Mouse (Mus musculus) heart, embryonic 13.5 days (tissue): Measurements from ENCODE around the gene Cdkl5. TPM values are rescaled to one million over a fixed set of nuclear protein-coding genes. Genes with fewer than 3 reads are reported as not detected.
A peak's percentile ranks its signal among the peaks of the same experiment; 100 is the strongest.

ENCODE experiments used
- ATAC-seq: fragments of 200-750 bp; cut with Nextera tagmentation; 2 replicates; pipeline ENCODE4 v1.8.0; 2017; ENCODE audit warnings: moderate TSS enrichment; ENCODE audit not compliant: insufficient number of reproducible peaks, low FRiP score, low TSS enrichment; ENCODE audit errors: extremely low read depth
- H3K27ac ChIP-seq: fragments of 300-500 bp; sonication (generic); replicated peaks from 2 replicates; pipeline ENCODE4 v1.5.1; 2015; ENCODE audit warnings: moderate library complexity, mild to moderate bottlenecking, inconsistent platforms
- H3K27me3 ChIP-seq: fragments of 300-500 bp; sonication (generic); replicated peaks from 2 replicates; pipeline ENCODE4 v1.6.1; 2015; ENCODE audit warnings: mild to moderate bottlenecking, inconsistent platforms
- H3K36me3 ChIP-seq: fragments of 300-500 bp; sonication (generic); 2 replicates; pipeline ENCODE4 v1.6.1; 2015; ENCODE audit warnings: mild to moderate bottlenecking, inconsistent platforms
- H3K4me1 ChIP-seq: fragments of 300-500 bp; sonication (generic); 2 replicates; pipeline ENCODE4 v1.6.1; 2015; ENCODE audit warnings: inconsistent platforms
- H3K4me2 ChIP-seq: fragments of 300-500 bp; sonication (generic); 2 replicates; pipeline ENCODE4 v1.6.1; 2015; ENCODE audit warnings: inconsistent platforms, mild to moderate bottlenecking, moderate library complexity
- H3K4me3 ChIP-seq: fragments of 300-500 bp; sonication (generic); 2 replicates; pipeline ENCODE4 v1.5.1; 2015; ENCODE audit warnings: moderate library complexity, mild to moderate bottlenecking, inconsistent platforms
- H3K9ac ChIP-seq: fragments of 300-500 bp; sonication (generic); 2 replicates; pipeline ENCODE4 v1.6.1; 2015; ENCODE audit warnings: inconsistent platforms, mild to moderate bottlenecking, moderate library complexity
- H3K9me3 ChIP-seq: fragments of 300-500 bp; sonication (generic); 2 replicates; pipeline ENCODE4 v1.6.1; 2016; ENCODE audit warnings: inconsistent platforms
- WGBS: fragments of 180-500 bp; shearing (Covaris S2); methylation state at CpG from one replicate; pipeline ENCODE4 v1.1.7; 2015; ENCODE audit warnings: mixed read lengths; 5-methylcytosine and 5-hydroxymethylcytosine counted together
- polyA plus RNA-seq: library from polyadenylated mRNA; unstranded; fragments of >200 nt; fragmentation: Nextera tagmentation; extraction: Ambion mirVana; gene quantifications from 2 replicates; pipeline ENCODE4 v1.2.1, GENCODE M21; 2015

The Cdkl5 gene
- polyA plus RNA-seq, 1 experiment from 2014 or later, result 1.6 TPM

DNA sequence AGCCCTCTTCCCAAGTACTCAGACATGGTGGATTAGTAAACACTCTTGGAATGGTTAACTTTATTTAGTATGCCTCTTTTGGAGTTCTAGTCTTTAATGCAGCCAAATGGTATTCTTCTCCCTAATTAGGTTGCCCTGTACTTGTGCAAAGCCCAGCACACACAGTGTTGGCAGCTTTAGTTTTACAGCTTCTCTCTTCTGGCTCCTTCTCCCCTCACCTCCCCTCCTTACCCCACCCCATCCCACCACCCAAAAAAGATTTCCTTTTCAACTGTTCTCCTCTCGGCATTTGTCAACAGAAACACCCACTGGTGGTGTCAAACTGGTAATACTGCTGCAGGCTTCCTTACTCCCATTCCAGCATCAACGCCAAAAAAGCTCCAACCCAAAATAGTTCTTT lies 1.8 kb downstream of the Cdkl5 start:
- no peaks in the 10 kb centered on the region for H3K9me3 ChIP-seq
- H3K9ac ChIP-seq, result peak overlapping the region; percentile 33; the same call in 1 of the 2 replicates
- no peak overlapping the region; the same call in 1 of the 2 replicates for H3K4me3 ChIP-seq
- WGBS, result 36% methylated on average over 2 of the region's 2 CpGs
- H3K4me2 ChIP-seq, result peak overlapping the region; percentile 68
- no peak overlapping the region for H3K27ac ChIP-seq
- no peaks in the 10 kb centered on the region for H3K36me3 ChIP-seq
- H3K27me3 ChIP-seq, result peaks cover 6% of the 10 kb centered on the region; the same call in 1 of the 2 replicates
- no peak for ATAC-seq
- 0 out of 2 replicates have a peak, but pooled peaks cover 4% of the 10 kb centered on the region for H3K4me1 ChIP-seq

DNA sequence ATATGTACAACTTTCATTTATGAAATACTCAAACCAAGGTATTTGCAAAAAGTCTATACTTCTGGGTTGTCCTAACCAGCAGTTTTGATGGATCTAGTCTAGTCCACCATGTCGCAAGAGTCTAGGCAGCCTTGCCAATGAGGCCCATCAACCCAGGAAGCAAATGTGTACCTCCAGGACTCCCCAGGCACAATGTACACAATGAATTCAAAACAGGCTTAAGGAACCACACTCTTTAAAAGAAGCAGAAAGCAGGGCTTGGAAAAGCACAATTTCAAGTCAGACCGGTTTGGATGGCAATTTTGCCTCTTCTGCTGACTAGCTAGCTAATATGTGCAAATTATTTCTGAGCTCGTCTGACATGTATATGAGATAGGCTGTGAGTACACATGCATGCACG lies 4.2 kb downstream of the Cdkl5 start:
- Histone ChIP-seq H3K9me3 (no peaks in the 10 kb centered on the region), H3K27me3 (no peaks in the 10 kb centered on the region), H3K27ac (no peak overlapping the region), H3K36me3 (no peaks in the 10 kb centered on the region), H3K9ac (no peak overlapping the region), H3K4me1 (0 out of 2 replicates have a peak, but pooled peaks cover 4% of the 10 kb centered on the region), H3K4me3 (no peak overlapping the region), H3K4me2 (no peak overlapping the region)
- WGBS, result 73% methylated on average over 4 of the region's 4 CpGs
- ATAC-seq, result no peak

- Histone ChIP-seq H3K36me3 (no peaks in the 10 kb centered on the region), H3K27me3 (no peaks in the 10 kb centered on the region), H3K9me3 (no peaks in the 10 kb centered on the region), H3K4me1 (no peaks in the 10 kb centered on the region), H3K27ac (no peak overlapping the region), H3K4me3 (no peak overlapping the region), H3K9ac (no peak overlapping the region), H3K4me2 (no peak overlapping the region)
- no peak for ATAC-seq
- WGBS, result 54% methylated on average over 1 of the region's 1 CpGs
These were observed 16.6 kb downstream of the Cdkl5 start for GRCm38 (mm10) chrX:160977919-160978318.

- no peak overlapping the region for H3K27ac ChIP-seq
- WGBS, result 85% methylated on average over 6 of the region's 6 CpGs
- no peak for ATAC-seq
These were observed 22.4 kb downstream of the Cdkl5 start for GRCm38 (mm10) chrX:160971991-160972545.

DNA sequence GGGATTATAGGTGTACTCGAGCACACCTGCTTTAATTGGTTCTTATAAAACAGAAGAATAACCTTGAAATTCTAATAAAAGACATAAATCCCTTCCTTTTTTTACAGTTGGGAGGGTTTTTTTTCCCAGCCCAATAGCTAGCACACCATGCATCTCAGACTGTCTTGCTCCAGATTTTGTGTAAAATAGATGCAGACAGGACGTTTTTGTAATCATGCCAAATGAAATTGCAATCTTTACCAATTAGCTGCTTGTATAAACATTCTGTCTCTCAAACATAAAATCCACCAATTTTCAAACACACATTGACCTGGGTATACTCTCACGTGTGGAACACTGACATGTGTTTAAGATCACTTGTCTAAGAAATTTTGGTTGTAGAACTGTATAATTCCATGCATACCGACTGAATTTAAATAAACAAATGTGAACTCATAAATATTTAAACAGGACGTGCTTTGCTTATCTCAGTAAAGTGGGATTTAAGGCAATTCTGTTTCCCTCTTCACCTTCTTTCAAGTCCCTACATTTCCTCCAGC lies 35.8 kb downstream of the Cdkl5 start:
- no peak overlapping the region for H3K9ac ChIP-seq
- H3K36me3 ChIP-seq, result no peaks in the 10 kb centered on the region
- no peak overlapping the region for H3K4me2 ChIP-seq
- WGBS, result 59% methylated on average over 5 of the region's 5 CpGs
- no peaks in the 10 kb centered on the region for H3K9me3 ChIP-seq
- H3K27me3 ChIP-seq, result no peaks in the 10 kb centered on the region
- H3K4me3 ChIP-seq, result no peak overlapping the region
- no peak overlapping the region for H3K27ac ChIP-seq
- H3K4me1 ChIP-seq, result no peaks in the 10 kb centered on the region
- no peak for ATAC-seq

More at GRCm38 (mm10) chrX:160971991-160972545, 22.4 kb downstream of the Cdkl5 start:
- H3K36me3 ChIP-seq, result no peaks in the 10 kb centered on the region
- no peaks in the 10 kb centered on the region for H3K4me1 ChIP-seq
- H3K9me3 ChIP-seq, result no peaks in the 10 kb centered on the region
- H3K4me2 ChIP-seq, result no peak overlapping the region
- no peak overlapping the region for H3K9ac ChIP-seq
- no peaks in the 10 kb centered on the region for H3K27me3 ChIP-seq
- no peak overlapping the region for H3K4me3 ChIP-seq

DNA sequence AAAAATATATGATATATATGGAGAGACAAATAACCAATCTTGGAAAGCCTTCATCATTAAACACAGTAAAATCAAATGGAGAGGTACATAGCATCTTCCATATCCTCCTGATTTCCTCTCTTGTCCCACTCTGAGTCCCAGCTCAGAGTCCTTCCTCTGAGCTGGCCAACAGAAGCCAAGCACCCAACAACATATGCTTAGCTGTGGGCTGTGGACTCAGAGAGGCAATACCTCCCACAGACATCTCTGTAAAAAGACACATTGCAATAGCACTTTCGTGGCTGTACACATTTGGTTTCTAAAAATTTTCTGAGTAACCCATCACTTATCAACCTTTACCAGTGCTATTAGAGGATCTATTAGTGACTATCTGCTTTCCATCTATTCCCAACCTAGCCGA lies 44.9 kb downstream of the Cdkl5 start:
- Histone ChIP-seq H3K27me3 (no peaks in the 10 kb centered on the region), H3K4me2 (no peak overlapping the region), H3K4me1 (no peaks in the 10 kb centered on the region), H3K36me3 (no peaks in the 10 kb centered on the region), H3K4me3 (no peak overlapping the region), H3K27ac (no peak overlapping the region), H3K9me3 (no peaks in the 10 kb centered on the region), H3K9ac (no peak overlapping the region)
- 75% methylated on average over 2 of the region's 2 CpGs for WGBS
- ATAC-seq, result no peak

DNA sequence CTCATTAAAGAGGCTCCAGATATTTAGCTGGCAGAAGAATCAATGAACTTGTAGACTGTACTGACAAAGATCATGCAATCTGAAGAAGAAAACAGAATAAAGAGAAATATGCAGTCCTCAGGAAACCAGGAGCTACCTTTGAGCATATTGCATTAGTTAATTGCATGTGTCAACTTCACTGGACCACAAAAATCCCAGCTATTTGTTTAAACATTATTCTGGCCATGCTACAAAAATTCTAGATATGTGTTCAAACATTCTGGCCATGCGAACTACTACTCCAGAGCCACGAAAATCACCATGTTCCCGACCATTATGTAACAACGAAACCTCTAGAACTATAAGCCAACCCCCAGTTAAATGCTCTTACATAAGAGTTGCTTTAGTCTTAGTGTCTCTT lies 49.8 kb downstream of the Cdkl5 start:
- ATAC-seq, result no peak
- no peak overlapping the region for H3K4me3 ChIP-seq
- H3K27ac ChIP-seq, result no peak overlapping the region
- no peaks in the 10 kb centered on the region for H3K4me1 ChIP-seq
- H3K27me3 ChIP-seq, result no peaks in the 10 kb centered on the region
- H3K9ac ChIP-seq, result no peak overlapping the region
- H3K9me3 ChIP-seq, result no peaks in the 10 kb centered on the region
- 71% methylated on average over 4 of the region's 4 CpGs for WGBS
- H3K36me3 ChIP-seq, result no peaks in the 10 kb centered on the region
- no peak overlapping the region for H3K4me2 ChIP-seq

DNA sequence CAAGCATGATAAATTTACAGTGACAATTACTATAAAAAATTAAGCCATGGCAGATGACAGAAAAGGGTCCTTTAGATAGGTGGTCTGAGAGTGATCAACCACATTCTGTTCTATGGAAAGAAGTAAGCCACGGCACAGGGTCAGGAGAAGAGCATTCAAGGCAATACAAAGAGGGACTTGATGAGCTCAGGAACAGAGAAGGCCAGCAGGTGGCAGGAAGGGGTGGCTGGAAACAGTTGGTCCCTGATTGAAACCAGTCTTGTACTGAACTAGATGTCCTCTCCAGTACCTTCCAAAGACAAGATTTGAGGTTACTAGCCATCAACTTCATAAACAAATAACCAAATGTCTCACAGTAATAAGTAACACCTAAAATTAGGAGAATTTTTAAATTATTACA lies 59.0 kb downstream of the Cdkl5 start:
- 0 out of 2 replicates have a peak, but pooled peaks cover 2% of the 10 kb centered on the region for H3K36me3 ChIP-seq
- no peak overlapping the region for H3K27ac ChIP-seq
- 46% methylated on average over 1 of the region's 1 CpGs for WGBS
- no peak overlapping the region for H3K9ac ChIP-seq
- no peak overlapping the region for H3K4me3 ChIP-seq
- H3K4me1 ChIP-seq, result no peaks in the 10 kb centered on the region
- no peak for ATAC-seq
- no peak overlapping the region for H3K4me2 ChIP-seq
- H3K9me3 ChIP-seq, result no peaks in the 10 kb centered on the region
- no peaks in the 10 kb centered on the region; the same call in 1 of the 2 replicates for H3K27me3 ChIP-seq

DNA sequence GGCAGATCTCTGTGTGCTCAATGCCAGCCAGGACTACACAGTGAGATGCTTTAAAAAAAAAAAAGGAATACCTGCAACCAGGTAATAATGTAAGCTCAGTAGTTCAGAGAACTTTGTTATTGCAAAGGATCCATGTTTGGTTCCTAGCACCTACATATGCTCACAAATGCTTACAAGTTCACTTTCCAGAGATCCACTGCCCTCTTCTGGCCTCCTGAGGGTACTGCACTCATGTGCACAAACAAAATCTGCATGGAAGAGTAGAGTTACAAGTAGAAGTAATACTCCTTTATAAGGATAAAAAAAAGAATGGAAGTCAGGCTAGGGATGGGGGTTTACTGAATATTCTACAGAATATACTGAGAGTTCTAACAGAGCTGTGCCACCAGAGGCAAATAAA lies 63.8 kb downstream of the Cdkl5 start:
- H3K9ac ChIP-seq, result no peak overlapping the region
- no peaks in the 10 kb centered on the region for H3K9me3 ChIP-seq
- H3K4me3 ChIP-seq, result no peak overlapping the region
- ATAC-seq, result no peak
- H3K36me3 ChIP-seq, result peaks cover 8% of the 10 kb centered on the region; the same call in 1 of the 2 replicates
- no peaks in the 10 kb centered on the region; the same call in 1 of the 2 replicates for H3K27me3 ChIP-seq
- H3K27ac ChIP-seq, result no peak overlapping the region
- H3K4me2 ChIP-seq, result no peak overlapping the region
- no peaks in the 10 kb centered on the region for H3K4me1 ChIP-seq

DNA sequence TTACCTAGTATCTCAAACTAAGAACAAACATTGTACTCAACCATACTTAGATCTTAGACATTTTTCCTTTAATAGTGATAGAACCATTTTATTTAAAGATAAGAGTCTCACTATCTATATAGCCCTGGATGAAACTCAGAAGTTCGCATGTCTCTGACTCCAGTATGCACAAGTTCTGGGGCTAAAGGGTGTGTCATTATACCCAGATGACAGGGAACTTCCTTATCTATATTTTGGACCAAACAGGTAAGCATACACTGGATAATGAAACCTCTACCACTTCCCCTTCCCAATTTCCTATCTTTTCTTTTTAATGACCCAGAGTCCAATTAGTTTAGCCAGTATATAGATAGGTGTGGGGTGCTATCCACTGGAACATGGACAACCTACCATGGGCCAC lies 65.6 kb downstream of the Cdkl5 start:
- Histone ChIP-seq H3K27ac (no peak overlapping the region), H3K9me3 (no peaks in the 10 kb centered on the region), H3K4me1 (no peaks in the 10 kb centered on the region), H3K36me3 (peaks cover 8% of the 10 kb centered on the region; the same call in 1 of the 2 replicates), H3K4me3 (no peak overlapping the region), H3K27me3 (no peaks in the 10 kb centered on the region), H3K9ac (no peak overlapping the region), H3K4me2 (no peak overlapping the region)
- 69% methylated on average over 1 of the region's 1 CpGs for WGBS
- ATAC-seq, result no peak

- Histone ChIP-seq H3K9ac (no peak overlapping the region), H3K27me3 (no peaks in the 10 kb centered on the region), H3K9me3 (no peaks in the 10 kb centered on the region), H3K4me3 (no peak overlapping the region), H3K4me1 (no peaks in the 10 kb centered on the region), H3K36me3 (no peaks in the 10 kb centered on the region), H3K27ac (no peak overlapping the region), H3K4me2 (no peak overlapping the region)
- ATAC-seq, result no peak
- 76% methylated on average over 3 of the region's 3 CpGs for WGBS
These were observed 75.4 kb downstream of the Cdkl5 start for GRCm38 (mm10) chrX:160919022-160919637.

DNA sequence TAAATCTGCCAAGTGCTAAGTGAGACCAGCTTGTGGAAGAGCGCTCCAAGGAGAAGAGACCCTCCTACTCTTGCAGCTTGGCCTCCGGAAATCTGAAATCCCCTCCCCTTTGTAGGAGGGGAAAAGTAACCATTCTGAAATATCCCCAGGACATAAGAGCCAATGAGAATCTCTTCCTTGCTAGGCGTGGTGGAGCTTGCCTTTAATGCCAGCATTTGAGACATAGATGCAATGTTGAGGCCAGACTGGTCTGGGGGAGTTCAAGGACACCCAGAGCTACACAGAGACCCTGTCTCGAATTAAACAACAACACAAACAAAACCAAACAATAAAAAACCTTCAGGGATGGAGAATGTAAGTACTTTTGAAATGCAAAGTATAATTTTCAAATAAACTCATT lies 87.6 kb downstream of the Cdkl5 start, which contains the start of gene Gja6:
Gene Gja6 (minus strand): TSS at position 101 of the 400 bp plus-strand sequence.
- Histone ChIP-seq H3K27ac (no peak within 1 kb of the TSS), H3K9me3 (no peaks in the 10 kb centered on the region), H3K9ac (no peak within 1 kb of the TSS), H3K4me3 (no peak within 1 kb of the TSS), H3K36me3 (no peaks in the 10 kb centered on the region), H3K4me1 (peaks cover 4% of the 10 kb centered on the region; the same call in 1 of the 2 replicates), H3K4me2 (no peak within 1 kb of the TSS), H3K27me3 (peaks cover 6% of the 10 kb centered on the region; the same call in 1 of the 2 replicates)
- ATAC-seq, result no peak
- 49% methylated on average over 4 of the region's 4 CpGs for WGBS
